Mouse (Mus musculus) lung, embryonic 16.5 days (tissue): ENCODE results near the gene Hltf. TPM values are rescaled to one million over a fixed set of nuclear protein-coding genes. Genes with fewer than 3 reads are reported as not detected.

ENCODE experiments used
- ATAC-seq: fragments of 200-750 bp; cut with Nextera tagmentation; 2 replicates; pipeline ENCODE4 v1.8.0; 2017; ENCODE audit warnings: low read depth, mild to moderate bottlenecking, moderate library complexity
- H3K27ac ChIP-seq: fragments of 300-500 bp; sonication (generic); 2 replicates; pipeline ENCODE4 v1.5.1; 2014; ENCODE audit warnings: mild to moderate bottlenecking, control low read depth, low read length
- H3K27me3 ChIP-seq: fragments of 300-500 bp; sonication (generic); 2 replicates; pipeline ENCODE4 v1.6.1; 2014; ENCODE audit warnings: low read depth, low read length, mixed read lengths; ENCODE audit not compliant: control insufficient read depth, insufficient read depth
- H3K36me3 ChIP-seq: fragments of 300-500 bp; sonication (generic); 2 replicates; pipeline ENCODE4 v1.6.1; 2014; ENCODE audit warnings: low read length; ENCODE audit not compliant: control insufficient read depth, insufficient read depth
- H3K4me1 ChIP-seq: fragments of 300-500 bp; sonication (generic); replicated peaks from 2 replicates; pipeline ENCODE4 v1.6.1; 2014; ENCODE audit warnings: low read length, mixed read lengths; ENCODE audit not compliant: control insufficient read depth, insufficient read depth
- H3K4me2 ChIP-seq: fragments of 300-500 bp; sonication (generic); 2 replicates; pipeline ENCODE4 v1.6.1; 2014; ENCODE audit warnings: low read depth, low read length, control low read depth
- H3K4me3 ChIP-seq: fragments of 300-500 bp; sonication (generic); 2 replicates; pipeline ENCODE4 v1.5.1; 2014; ENCODE audit warnings: mild to moderate bottlenecking, low read length, control low read depth
- H3K9ac ChIP-seq: fragments of 300-500 bp; sonication (generic); 2 replicates; pipeline ENCODE4 v1.6.1; 2014; ENCODE audit warnings: low read length, control low read depth
- H3K9me3 ChIP-seq: fragments of 300-500 bp; sonication (generic); 2 replicates; pipeline ENCODE4 v1.6.1; 2016; ENCODE audit warnings: low read length; ENCODE audit not compliant: control insufficient read depth
- WGBS: fragments of 180-500 bp; shearing (Covaris S2); extraction: QIAGEN DNeasy Blood & Tissue Kit; methylation state at CpG from one replicate; pipeline ENCODE4 v1.1.7; 2014; 5-methylcytosine and 5-hydroxymethylcytosine counted together
- polyA plus RNA-seq: library from polyadenylated mRNA; unstranded; fragments of >200 nt; fragmentation: Nextera tagmentation; extraction: Ambion mirVana; gene quantifications from 2 replicates; pipeline ENCODE4 v1.2.1, GENCODE M21; 2015

Gene Hltf
- polyA plus RNA-seq, 1 experiment from 2014 or later: 21.1 TPM

DNA sequence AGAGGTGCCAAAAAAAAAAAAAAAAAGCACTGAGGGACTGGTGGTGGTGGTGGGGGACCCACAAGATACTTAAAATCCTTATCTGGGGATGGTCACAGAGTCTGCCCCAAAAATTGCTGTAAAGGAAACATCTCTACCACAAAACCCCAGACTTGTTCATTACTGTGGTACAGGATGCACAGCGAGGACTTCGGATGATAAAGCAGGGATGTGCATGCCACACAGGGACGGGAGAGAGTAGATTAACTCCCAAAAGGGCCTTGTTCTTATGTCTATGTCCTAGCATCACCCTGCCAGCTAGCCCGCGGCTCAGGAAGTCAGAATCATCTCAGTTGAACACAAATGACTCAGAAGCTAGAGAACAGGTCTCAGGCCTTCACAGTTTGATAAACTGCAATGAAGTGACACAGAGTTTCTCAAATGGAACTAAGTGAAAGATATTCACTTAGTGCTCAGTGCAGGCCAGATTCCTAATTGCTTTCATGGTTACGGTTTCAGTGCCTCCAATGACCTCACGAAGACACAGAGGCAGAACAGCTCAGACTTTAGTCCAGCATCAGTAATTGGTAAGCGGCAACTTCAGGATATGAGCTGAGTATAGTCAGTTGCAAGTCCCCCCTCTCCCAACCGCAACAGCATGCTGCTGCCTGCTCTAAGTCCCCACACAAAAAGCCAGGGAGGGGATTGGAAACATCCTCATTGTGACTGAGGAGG is 79.4 kb downstream of the Hltf start:
- no peak overlapping the region for H3K9ac ChIP-seq
- H3K4me2 ChIP-seq: no peak overlapping the region
- no peak overlapping the region for H3K27ac ChIP-seq
- no peaks in the 10 kb centered on the region for H3K9me3 ChIP-seq
- ATAC-seq: no peak
- no peak overlapping the region for H3K4me3 ChIP-seq
- 82% methylated on average over 9 of the region's 9 CpGs for WGBS
- peaks cover 14% of the 10 kb centered on the region for H3K4me1 ChIP-seq
- no peaks in the 10 kb centered on the region for H3K27me3 ChIP-seq
- peaks cover 24% of the 10 kb centered on the region for H3K36me3 ChIP-seq

DNA sequence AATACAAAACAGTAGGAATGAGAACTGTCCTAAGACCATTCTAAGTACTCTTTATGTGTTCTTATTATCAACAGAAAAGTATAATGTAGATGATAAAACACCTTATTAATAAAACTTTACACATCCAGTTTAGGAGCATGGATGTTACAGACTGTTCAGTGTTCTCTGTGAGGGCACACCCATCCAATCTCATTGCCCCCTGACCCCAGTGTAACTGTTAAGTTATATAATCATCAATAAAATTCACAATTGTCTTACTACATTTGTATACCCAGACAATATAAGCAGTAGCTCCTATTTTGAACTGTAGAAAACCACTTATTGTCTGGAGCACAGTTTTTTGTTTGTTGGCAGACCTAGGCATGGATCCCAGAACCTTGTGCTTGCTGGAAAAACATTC is 83.6 kb downstream of the Hltf start:
- Histone ChIP-seq H3K9me3 (no peaks in the 10 kb centered on the region), H3K36me3 (peaks cover 20% of the 10 kb centered on the region), H3K4me3 (no peak overlapping the region), H3K4me2 (no peak overlapping the region), H3K27me3 (no peaks in the 10 kb centered on the region), H3K4me1 (peaks cover 6% of the 10 kb centered on the region; the same call in 1 of the 2 replicates), H3K9ac (no peak overlapping the region), H3K27ac (no peak overlapping the region)
- no peak for ATAC-seq

DNA sequence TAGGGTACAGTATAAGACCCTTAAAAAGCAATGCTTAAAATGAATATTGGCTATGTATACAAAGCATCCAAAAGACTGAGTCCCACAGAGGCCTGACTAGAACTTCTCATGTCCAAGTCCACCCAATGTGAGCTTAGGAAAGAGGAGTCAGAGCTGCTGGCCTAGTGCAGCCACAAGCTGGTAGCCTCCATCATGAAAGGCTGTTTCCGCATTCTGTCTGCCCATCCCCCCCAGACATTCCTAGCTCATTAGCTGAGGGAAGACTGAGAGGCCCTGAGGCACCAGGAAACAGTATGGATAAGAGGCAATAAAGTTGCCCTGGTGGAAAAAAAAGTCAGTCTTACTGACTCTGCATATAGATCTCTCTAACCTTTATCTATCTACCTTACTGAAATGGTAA is 84.1 kb downstream of the Hltf start:
- no peak for ATAC-seq
- no peak overlapping the region for H3K27ac ChIP-seq
- H3K4me2 ChIP-seq: no peak overlapping the region
- H3K36me3 ChIP-seq: peaks cover 20% of the 10 kb centered on the region
- WGBS: 47% methylated on average over 1 of the region's 1 CpGs
- H3K9me3 ChIP-seq: no peaks in the 10 kb centered on the region
- no peak overlapping the region for H3K4me3 ChIP-seq
- H3K9ac ChIP-seq: no peak overlapping the region
- no peaks in the 10 kb centered on the region for H3K27me3 ChIP-seq
- peaks cover 6% of the 10 kb centered on the region; the same call in 1 of the 2 replicates for H3K4me1 ChIP-seq

DNA sequence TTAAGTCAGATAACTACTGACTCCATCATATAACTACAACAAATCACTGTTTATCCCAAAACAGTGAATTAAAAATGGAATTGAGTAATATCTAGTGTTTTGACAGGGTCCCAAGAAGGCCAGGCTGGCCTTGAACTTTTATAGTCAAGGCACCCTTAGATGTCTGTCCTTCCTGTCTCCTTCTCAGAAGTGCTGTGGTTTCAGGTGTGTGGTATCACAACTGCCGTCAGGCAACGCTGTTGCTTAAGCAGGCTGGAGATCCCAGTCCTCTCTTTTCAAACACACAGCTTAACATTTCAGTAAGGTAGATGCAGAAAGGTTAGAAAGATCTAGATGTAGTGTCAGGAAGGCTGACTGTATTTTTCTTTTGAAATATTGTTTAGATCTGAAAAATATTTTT is 84.5 kb downstream of the Hltf start:
- peaks cover 20% of the 10 kb centered on the region for H3K36me3 ChIP-seq
- H3K4me2 ChIP-seq: no peak overlapping the region
- ATAC-seq: no peak
- no peaks in the 10 kb centered on the region for H3K27me3 ChIP-seq
- H3K9me3 ChIP-seq: no peaks in the 10 kb centered on the region
- 77% methylated on average over 2 of the region's 2 CpGs for WGBS
- no peak overlapping the region for H3K27ac ChIP-seq
- no peak overlapping the region for H3K9ac ChIP-seq
- H3K4me1 ChIP-seq: peaks cover 6% of the 10 kb centered on the region; the same call in 1 of the 2 replicates
- no peak overlapping the region for H3K4me3 ChIP-seq

DNA sequence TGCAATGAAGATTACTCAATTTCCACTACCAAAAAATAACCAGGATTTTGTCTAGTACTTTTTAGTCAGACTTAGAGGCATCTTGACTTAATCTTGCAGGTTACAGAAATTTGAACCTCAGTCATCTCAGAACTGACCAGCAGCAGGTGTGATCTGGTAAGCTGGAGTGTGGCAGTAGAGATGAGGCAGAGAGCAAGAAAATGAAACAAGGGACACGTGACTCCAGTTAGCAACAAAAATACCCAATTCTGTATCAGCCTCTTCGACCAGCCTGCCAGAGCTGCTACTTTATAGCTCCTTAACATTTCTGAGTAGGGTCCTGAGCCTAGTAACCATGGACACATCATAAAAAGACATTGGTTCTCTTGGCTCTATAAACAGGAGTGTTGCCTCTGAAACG is 85.0 kb downstream of the Hltf start:
- 68% methylated on average over 3 of the region's 3 CpGs for WGBS
- no peak overlapping the region for H3K27ac ChIP-seq
- no peak overlapping the region for H3K9ac ChIP-seq
- no peak overlapping the region for H3K4me2 ChIP-seq
- H3K27me3 ChIP-seq: no peaks in the 10 kb centered on the region
- H3K9me3 ChIP-seq: no peaks in the 10 kb centered on the region
- H3K4me3 ChIP-seq: no peak overlapping the region
- H3K36me3 ChIP-seq: peaks cover 16% of the 10 kb centered on the region
- H3K4me1 ChIP-seq: peaks cover 8% of the 10 kb centered on the region; the same call in 1 of the 2 replicates
- no peak for ATAC-seq

DNA sequence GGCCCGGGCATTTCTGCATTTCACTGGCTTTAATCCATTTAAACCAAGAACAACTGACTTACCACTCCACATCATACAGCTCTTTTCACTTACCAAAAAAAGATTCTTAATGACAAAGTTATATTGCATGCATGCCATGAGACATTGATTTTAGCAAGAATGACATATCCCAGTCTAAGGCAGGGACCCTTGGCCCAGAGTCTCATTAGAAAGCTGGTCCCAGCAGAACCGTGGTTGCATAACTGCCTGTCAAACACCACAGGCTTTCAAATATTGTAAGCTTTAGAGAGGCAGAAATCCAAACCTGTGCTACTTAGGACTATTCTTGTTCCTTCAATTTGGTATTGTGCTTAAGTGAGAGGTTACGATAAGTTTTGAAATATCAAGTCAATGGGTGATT is 86.1 kb downstream of the Hltf start:
- Histone ChIP-seq H3K36me3 (peaks cover 15% of the 10 kb centered on the region; the same call in 1 of the 2 replicates), H3K4me2 (no peak overlapping the region), H3K4me3 (no peak overlapping the region), H3K9ac (no peak overlapping the region), H3K27me3 (no peaks in the 10 kb centered on the region), H3K9me3 (no peaks in the 10 kb centered on the region), H3K4me1 (peaks cover 10% of the 10 kb centered on the region; the same call in 1 of the 2 replicates), H3K27ac (no peak overlapping the region)
- no peak for ATAC-seq
- 75% methylated on average over 3 of the region's 3 CpGs for WGBS

DNA sequence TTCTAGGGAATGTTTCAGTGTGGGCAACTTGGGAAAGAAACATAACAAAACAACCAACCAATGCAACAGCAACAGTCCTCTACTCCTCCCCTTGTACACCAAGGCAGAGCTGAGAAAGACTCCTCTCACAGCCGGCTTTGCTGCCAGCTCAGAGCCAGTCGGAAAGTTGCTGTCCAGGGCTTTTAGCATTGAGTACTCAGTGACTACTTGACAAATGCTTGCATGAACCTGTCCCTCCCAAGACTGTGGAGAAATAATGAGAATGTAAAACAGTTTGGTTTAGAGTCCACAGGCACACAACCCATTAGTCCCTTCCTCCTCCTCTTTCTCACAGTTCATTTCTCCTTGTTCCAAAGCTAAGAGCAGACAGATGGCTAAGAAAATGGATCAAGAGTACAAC is 86.8 kb downstream of the Hltf start:
- no peaks in the 10 kb centered on the region for H3K9me3 ChIP-seq
- ATAC-seq: peak; percentile 40; the same call in 1 of the 2 replicates
- H3K4me1 ChIP-seq: peaks cover 10% of the 10 kb centered on the region; the same call in 1 of the 2 replicates
- peaks cover 15% of the 10 kb centered on the region; the same call in 1 of the 2 replicates for H3K36me3 ChIP-seq
- no peak overlapping the region for H3K9ac ChIP-seq
- no peak overlapping the region for H3K4me2 ChIP-seq
- no peak overlapping the region for H3K4me3 ChIP-seq
- H3K27ac ChIP-seq: no peak overlapping the region
- 18% methylated on average over 2 of the region's 2 CpGs for WGBS
- no peaks in the 10 kb centered on the region for H3K27me3 ChIP-seq

DNA sequence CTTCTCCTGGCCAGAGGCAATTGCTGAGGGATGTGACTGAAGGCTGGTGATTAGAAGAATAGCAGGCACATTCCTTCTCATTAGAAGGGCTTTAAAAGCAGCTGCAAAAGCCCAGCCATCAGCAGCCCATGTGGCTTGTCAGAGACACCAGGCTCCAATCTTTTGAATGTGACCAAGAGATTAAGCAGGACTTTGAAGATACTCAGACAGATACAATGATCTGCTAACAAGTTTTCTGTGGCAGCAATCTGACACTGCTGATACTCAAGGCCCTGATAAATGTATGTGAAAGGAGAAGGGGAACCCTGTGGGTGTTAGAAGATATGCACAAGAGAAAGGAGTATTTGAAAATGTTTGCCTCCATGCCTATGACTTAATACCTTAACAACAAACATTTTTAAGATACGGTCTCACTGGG is 88.1 kb downstream of the Hltf start:
- no peak overlapping the region for H3K9ac ChIP-seq
- WGBS: 30% methylated on average over 1 of the region's 1 CpGs
- H3K9me3 ChIP-seq: no peaks in the 10 kb centered on the region
- H3K4me1 ChIP-seq: peaks cover 10% of the 10 kb centered on the region
- peak; percentile 80 for ATAC-seq
- H3K4me3 ChIP-seq: no peak overlapping the region
- H3K4me2 ChIP-seq: no peak overlapping the region
- no peak overlapping the region for H3K27ac ChIP-seq
- H3K27me3 ChIP-seq: no peaks in the 10 kb centered on the region
- H3K36me3 ChIP-seq: peaks cover 16% of the 10 kb centered on the region; the same call in 1 of the 2 replicates

DNA sequence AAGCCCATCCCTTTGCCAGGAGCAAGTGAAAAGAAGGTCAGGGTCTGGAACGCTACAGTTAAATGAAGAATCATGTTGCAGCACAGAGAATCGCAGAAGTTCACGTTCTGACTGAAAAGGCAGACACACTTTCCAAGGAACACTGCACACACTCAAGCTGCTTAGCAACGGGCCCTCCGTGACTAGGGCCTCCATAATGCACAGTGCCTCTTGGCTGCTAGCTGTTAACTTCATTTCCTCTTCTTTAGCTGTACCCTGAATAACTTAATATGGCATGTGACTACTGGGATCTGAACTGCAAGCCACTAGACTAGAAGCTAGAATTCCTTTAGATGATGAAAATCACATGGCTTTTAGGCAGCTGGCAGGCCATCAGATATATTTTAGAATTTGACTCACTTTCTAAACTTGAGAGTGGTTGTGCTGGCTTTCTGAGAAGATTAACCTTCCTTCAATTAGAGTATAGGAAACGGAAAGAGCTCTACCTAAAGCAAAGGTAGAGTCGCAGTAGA is 89.3 kb downstream of the Hltf start:
- 45% methylated on average over 7 of the region's 7 CpGs for WGBS
- peaks cover 10% of the 10 kb centered on the region for H3K4me1 ChIP-seq
- ATAC-seq: no peak
- no peak overlapping the region for H3K9ac ChIP-seq
- no peak overlapping the region for H3K4me3 ChIP-seq
- H3K27me3 ChIP-seq: no peaks in the 10 kb centered on the region
- no peaks in the 10 kb centered on the region for H3K9me3 ChIP-seq
- peaks cover 19% of the 10 kb centered on the region; the same call in 1 of the 2 replicates for H3K36me3 ChIP-seq
- H3K27ac ChIP-seq: no peak overlapping the region
- no peak overlapping the region for H3K4me2 ChIP-seq
